Mouse (Mus musculus) erythroblast, embryonic 14.5 days (primary cell): ENCODE measurements around the gene Slc44a5.

Experiments
- GATA1 ChIP-seq: IDR thresholded peaks from 2 replicates; pipeline ENCODE4 v1.6.1; 2012; ENCODE audit warnings: low read length, inconsistent platforms, mixed read lengths
- TAL1 ChIP-seq: IDR thresholded peaks from 3 replicates; pipeline ENCODE4 v1.6.1; 2012; ENCODE audit warnings: low read length, inconsistent platforms, mixed read lengths

DNA sequence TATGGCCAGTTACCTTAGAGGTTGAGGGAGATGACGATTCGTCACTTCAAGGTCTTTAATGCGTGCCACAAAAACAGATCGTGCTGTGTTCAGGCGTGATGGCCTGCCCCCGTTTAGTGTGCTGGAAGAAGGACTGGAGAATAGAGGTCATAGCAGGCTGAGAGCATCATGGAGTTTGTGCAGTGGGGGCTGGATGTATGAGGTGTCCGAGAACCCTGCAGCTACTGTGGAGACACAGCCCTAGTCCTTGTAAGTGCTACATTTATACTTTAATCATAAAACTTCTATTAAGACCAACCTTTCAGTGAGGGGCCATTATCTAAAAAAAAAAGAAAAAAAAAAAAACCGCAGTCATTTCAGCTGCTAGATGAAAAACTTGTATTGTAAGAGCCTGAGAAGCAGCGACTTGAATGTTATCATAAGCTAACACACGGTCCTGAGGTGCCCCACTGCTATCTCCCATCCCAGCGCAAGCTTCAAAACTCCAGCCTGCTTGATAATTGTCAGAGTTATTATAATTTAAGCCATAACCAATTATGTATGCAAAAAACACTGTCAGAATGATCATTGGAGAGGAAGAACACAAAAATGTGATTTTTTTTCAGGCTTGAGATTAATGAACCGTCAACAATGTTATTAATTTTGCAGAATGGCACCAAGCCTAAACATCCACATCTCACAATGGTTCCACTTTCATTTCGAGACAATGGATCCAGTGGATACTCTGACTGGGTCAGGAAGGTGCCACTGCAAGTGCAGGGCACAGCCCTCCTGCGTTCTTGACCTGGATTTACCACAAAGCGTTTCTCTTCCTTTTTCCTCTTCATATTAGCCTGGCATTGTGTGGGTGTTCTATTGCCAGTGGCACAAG is 118.5 kb downstream of the Slc44a5 start:
- TF ChIP-seq GATA1 (peak; percentile 75), TAL1 (peak; percentile 72)
